Mouse (Mus musculus) adrenal gland, postnatal 36 days (tissue): ENCODE measurements at regions not wholly inside any gene's neighbourhood (a gene's known extent, or its start where the extent isn't known, plus 50 kb on each side); places are given as distances from the start of the nearest gene placed in this dataset.

Experiments used
- DNase-seq, 2 experiments: peaks; one replicate each; pipeline ENCODE4 v3.0.0; 2021; ENCODE audit warnings: mixed read lengths in 1 of 2

GRCm38 (mm10) chr4:95230461-95230860 lies 178.4 kb upstream of the Jun start:
- no peak for DNase-seq

- no peak for DNase-seq
Measured at GRCm38 (mm10) chr4:95233034-95233433, 181.0 kb upstream of the Jun start.

- peak in 1 of 2 experiments; percentile 24 for DNase-seq
Measured at GRCm38 (mm10) chr4:95234030-95234555, 182.1 kb upstream of the Jun start.

GRCm38 (mm10) chr4:95247977-95248376 lies 196.0 kb upstream of the Jun start:
- DNase-seq, result peak in 1 of 2 experiments; percentile 10

GRCm38 (mm10) chr4:95249031-95249430 lies 197.0 kb upstream of the Jun start:
- no peak for DNase-seq

- no peak for DNase-seq
Measured at GRCm38 (mm10) chr4:95250083-95250482, 198.1 kb upstream of the Jun start.

- DNase-seq, result no peak
Measured at GRCm38 (mm10) chr4:95269766-95270165, 217.7 kb upstream of the Jun start.

GRCm38 (mm10) chr4:95270389-95270788 lies 218.4 kb upstream of the Jun start:
- DNase-seq, result no peak

GRCm38 (mm10) chr4:95276231-95276630 lies 224.2 kb upstream of the Jun start:
- DNase-seq, result peak in 1 of 2 experiments; percentile 3

GRCm38 (mm10) chr4:95277989-95278713 lies 226.1 kb upstream of the Jun start:
- DNase-seq, result peak in 1 of 2 experiments; percentile 9

GRCm38 (mm10) chr4:95278714-95279095 lies 226.7 kb upstream of the Jun start:
- DNase-seq, result peak; percentile 30 to 53

GRCm38 (mm10) chr4:95279200-95279599 lies 227.2 kb upstream of the Jun start:
- no peak for DNase-seq

- no peak for DNase-seq
Measured at GRCm38 (mm10) chr4:95282083-95282482, 230.1 kb upstream of the Jun start.

GRCm38 (mm10) chr4:95283789-95284188 lies 231.8 kb upstream of the Jun start:
- peak in 1 of 2 experiments; percentile 31 for DNase-seq

- no peak for DNase-seq
Measured at GRCm38 (mm10) chr4:95284192-95284591, 232.2 kb upstream of the Jun start.

GRCm38 (mm10) chr4:95284696-95285095 lies 232.7 kb upstream of the Jun start:
- peak in 1 of 2 experiments; percentile 16 for DNase-seq

- peak; percentile 35 to 36 for DNase-seq
Measured at GRCm38 (mm10) chr4:95290321-95290720, 238.3 kb upstream of the Jun start.

- peak in 1 of 2 experiments; percentile 26 for DNase-seq
Measured at GRCm38 (mm10) chr4:95294110-95294509, 242.1 kb upstream of the Jun start.

- no peak for DNase-seq
Measured at GRCm38 (mm10) chr4:95301907-95302306, 249.9 kb upstream of the Jun start.

GRCm38 (mm10) chr4:95303337-95303736 lies 251.3 kb upstream of the Jun start:
- peak in 1 of 2 experiments; percentile 33 for DNase-seq

GRCm38 (mm10) chr4:95304006-95304405 lies 252.0 kb upstream of the Jun start:
- no peak for DNase-seq

GRCm38 (mm10) chr4:95307134-95307533 lies 250.2 kb upstream of the Fggy start:
- no peak for DNase-seq

- DNase-seq, result no peak
Measured at GRCm38 (mm10) chr4:95308469-95308895, 248.8 kb upstream of the Fggy start.

GRCm38 (mm10) chr4:95310410-95310809 lies 246.9 kb upstream of the Fggy start:
- no peak for DNase-seq
